Mouse (Mus musculus): ENCODE results near the gene Scarf2. TPM values are rescaled to one million over a fixed set of nuclear protein-coding genes. Genes with fewer than 3 reads are reported as not detected.

The Scarf2 gene
- polyA plus RNA-seq, 1 experiment from 2014 or later: 2.7 TPM

DNA sequence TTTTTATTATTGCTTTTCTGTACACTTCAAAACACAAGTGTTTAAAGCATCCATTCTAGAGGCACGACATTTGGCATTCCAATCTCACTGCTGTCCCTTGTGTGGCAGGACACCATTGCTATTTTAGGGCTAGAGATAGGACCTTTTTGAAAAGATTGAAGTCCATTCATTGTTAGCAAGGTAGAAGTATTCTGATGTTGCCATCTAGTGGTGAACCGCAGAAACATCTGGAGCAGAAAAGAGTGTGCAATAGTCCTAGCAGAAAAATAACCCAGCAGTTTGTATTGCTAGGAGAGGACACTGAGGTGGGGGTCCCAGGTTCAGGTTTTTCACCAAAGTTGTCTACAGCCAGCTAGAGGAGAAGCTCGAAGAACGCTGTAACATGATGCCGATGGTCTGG, 15.0 kb downstream of the Scarf2 start:
- Histone ChIP-seq H3K4me2 (no peak overlapping the region), H3K9me3 (replicated peaks) (no peaks in the 10 kb centered on the region), H3K27me3 (replicated peaks) (peaks cover 36% of the 10 kb centered on the region), H3K36me3 (no peaks in the 10 kb centered on the region), H3K4me1 (peaks cover 38% of the 10 kb centered on the region), H3K27ac (replicated peaks) (no peak overlapping the region), H3K9ac (replicated peaks) (no peak overlapping the region), H3K4me3 (replicated peaks) (no peak overlapping the region)
- ATAC-seq (ENCODE audit: low FRiP score): no peak
- WGBS: 8% methylated on average over 5 of the region's 5 CpGs

DNA sequence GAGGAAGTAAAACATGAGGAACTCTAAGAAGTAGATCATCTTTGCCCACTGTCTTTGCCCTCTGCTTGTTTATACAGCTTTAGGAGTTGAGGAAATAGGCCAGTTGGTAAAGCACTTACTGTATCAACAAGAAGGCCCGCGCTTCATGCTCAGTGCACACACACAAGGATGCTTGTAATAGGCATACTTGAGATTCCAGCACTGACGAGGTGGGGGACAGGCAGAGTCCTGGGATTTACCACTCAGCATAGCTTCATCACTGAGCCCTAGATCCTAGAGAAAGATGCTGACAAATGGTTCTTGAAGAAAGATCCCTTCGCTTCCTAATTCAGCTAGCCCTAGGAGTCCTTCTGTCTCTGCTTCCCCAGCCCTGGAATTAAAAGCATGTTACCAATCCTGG, 16.1 kb downstream of the Scarf2 start:
- 61% methylated on average over 4 of the region's 4 CpGs for WGBS
- no peaks in the 10 kb centered on the region for H3K36me3 ChIP-seq
- peaks cover 30% of the 10 kb centered on the region for H3K4me1 ChIP-seq
- no peak overlapping the region for H3K4me3 ChIP-seq (replicated peaks)
- no peak for ATAC-seq (ENCODE audit: low FRiP score)
- H3K27me3 ChIP-seq (replicated peaks): peaks cover 40% of the 10 kb centered on the region
- no peaks in the 10 kb centered on the region for H3K9me3 ChIP-seq (replicated peaks)
- no peak overlapping the region for H3K4me2 ChIP-seq
- H3K27ac ChIP-seq (replicated peaks): no peak overlapping the region
- no peak overlapping the region for H3K9ac ChIP-seq (replicated peaks)

DNA sequence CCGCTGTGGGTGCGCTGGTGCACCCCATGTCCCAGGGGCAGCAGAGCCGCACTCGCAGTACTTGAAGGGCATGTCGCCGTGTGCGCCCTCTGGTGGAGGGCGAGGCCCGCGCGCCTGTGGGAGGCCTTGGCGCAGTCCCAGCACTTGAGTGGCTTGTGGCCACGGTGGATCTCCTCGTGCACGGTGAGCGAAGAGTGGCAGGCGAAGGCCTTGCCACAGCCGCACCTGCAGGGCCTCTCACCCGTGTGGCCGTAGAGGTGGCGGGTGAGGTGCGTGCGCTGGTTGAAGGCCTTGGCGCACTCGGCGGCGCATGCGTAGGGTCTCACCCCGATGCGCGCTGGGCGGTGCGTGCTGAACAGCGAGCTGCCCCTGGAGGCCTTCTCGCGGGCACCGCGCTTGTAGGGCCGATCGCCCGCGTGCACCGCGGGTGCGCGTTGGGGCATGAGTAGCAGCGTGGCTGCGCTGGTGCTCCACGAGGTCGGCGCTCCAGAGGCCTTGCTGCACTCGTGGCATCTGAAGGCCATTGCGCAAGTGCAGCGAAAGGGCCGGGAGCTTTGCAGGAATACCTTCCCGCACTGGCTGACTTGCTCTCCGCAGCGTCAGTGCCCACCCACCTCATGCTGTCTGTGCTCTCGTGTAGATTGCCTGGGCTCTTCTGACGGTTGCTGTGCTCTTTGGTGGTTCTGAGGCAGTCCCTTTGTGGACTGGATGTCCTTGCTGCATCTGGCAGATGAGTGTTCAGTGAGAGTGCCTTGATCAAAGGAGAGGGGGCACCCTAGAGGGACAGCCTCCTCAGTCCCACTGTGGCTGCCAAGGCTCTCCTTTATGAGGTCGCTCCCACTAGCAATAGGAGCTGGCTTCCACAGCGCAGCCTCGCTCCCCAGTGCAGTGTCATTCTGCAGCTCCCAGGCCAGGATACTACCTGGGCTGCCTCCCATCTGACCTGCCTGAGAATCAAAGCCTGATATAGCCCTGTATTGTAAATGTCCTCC, 18.6 kb downstream of the Scarf2 start:
- WGBS: 1% methylated on average over 63 of the region's 63 CpGs
- H3K36me3 ChIP-seq: no peaks in the 10 kb centered on the region
- ATAC-seq (ENCODE audit: low FRiP score): peak; percentile 91

DNA sequence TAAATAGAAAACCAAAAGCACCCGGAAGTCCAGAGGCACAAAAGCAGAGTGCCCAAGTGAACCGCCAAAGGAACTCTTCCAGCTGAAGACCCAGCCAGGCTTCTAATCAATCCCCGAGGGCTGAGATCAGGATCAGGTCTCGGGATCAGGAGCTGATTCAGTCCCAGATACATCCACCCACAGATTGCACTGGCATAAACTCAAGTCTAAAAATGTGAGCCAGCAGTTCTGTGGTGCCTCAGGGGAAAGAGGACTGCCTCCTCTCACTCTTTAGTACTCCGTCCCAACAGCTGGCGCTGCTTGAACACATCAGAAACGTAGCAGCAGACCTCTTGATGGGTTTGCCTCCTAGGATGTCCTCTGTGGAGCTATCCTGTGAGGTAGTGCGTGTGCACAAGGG, 19.4 kb downstream of the Scarf2 start:
- 85% methylated on average over 8 of the region's 8 CpGs for WGBS
- Histone ChIP-seq H3K4me1 (peaks cover 17% of the 10 kb centered on the region), H3K9me3 (replicated peaks) (no peaks in the 10 kb centered on the region), H3K4me3 (replicated peaks) (no peak overlapping the region), H3K27ac (replicated peaks) (peak overlapping the region; percentile 72), H3K9ac (replicated peaks) (peak overlapping the region; percentile 52; the same call in 1 of the 2 replicates), H3K36me3 (no peaks in the 10 kb centered on the region), H3K27me3 (replicated peaks) (peaks cover 40% of the 10 kb centered on the region), H3K4me2 (peak overlapping the region; percentile 77)
- no peak for ATAC-seq (ENCODE audit: low FRiP score)

More for the DNA sequence above, 18.6 kb downstream of the Scarf2 start:
- Histone ChIP-seq H3K27me3 (replicated peaks) (peaks cover 41% of the 10 kb centered on the region), H3K4me3 (replicated peaks) (peak overlapping the region; percentile 49), H3K4me1 (peaks cover 17% of the 10 kb centered on the region), H3K9me3 (replicated peaks) (no peaks in the 10 kb centered on the region), H3K27ac (replicated peaks) (peak overlapping the region; percentile 72), H3K4me2 (peak overlapping the region; percentile 77), H3K9ac (replicated peaks) (peak overlapping the region; percentile 52)

DNA sequence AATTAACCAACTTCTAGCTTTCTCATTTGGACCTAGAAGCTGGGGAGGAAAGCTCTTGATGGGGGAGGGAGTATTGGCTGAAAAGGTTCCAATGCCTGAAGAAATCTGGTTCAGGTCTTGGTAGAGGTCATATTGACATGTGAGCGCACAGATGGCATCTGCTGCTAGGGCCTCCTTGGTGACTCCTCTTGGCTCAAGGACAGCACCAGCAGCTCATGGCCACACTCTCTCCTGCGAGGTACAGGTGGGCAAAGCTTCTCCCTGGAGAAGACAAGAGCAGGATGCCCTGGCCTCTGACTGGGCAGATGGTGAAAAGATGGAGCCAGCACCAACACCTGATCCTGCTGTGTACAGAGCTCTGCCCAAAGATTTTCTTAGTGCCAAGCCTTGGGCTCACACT, 29.4 kb downstream of the Scarf2 start:
- Histone ChIP-seq H3K4me2 (no peak overlapping the region), H3K4me1 (peaks cover 3% of the 10 kb centered on the region), H3K9me3 (replicated peaks) (no peaks in the 10 kb centered on the region), H3K36me3 (no peaks in the 10 kb centered on the region), H3K4me3 (replicated peaks) (no peak overlapping the region), H3K9ac (replicated peaks) (no peak overlapping the region), H3K27me3 (replicated peaks) (peaks cover 18% of the 10 kb centered on the region), H3K27ac (replicated peaks) (no peak overlapping the region)
- ATAC-seq (ENCODE audit: low FRiP score): no peak
- 81% methylated on average over 2 of the region's 2 CpGs for WGBS

DNA sequence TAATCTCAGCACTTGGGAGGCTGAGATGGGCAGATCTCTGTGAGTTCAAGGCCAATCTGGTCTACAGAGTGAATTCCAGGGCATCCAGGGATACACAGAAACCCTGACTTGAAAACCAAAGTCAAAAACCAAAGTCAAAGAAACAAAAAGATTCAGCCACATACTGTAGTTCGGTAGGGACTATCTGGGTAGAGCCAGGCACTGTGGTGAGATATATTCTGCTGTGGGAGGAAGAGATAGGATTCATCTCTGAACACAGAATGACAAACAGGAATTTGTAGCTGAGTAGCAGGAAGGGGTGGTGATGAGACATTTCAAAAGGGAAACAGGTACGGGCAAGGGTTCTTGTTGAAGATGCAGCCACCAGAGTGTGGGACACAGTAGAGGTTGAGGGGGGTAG, 31.1 kb downstream of the Scarf2 start:
- no peaks in the 10 kb centered on the region for H3K36me3 ChIP-seq
- 91% methylated on average over 2 of the region's 2 CpGs for WGBS
- peaks cover 21% of the 10 kb centered on the region for H3K4me1 ChIP-seq
- peaks cover 25% of the 10 kb centered on the region for H3K27me3 ChIP-seq (replicated peaks)
- no peak for ATAC-seq (ENCODE audit: low FRiP score)
- no peak overlapping the region for H3K4me3 ChIP-seq (replicated peaks)
- no peak overlapping the region for H3K9ac ChIP-seq (replicated peaks)
- H3K27ac ChIP-seq (replicated peaks): no peak overlapping the region
- H3K4me2 ChIP-seq: no peak overlapping the region
- H3K9me3 ChIP-seq (replicated peaks): no peaks in the 10 kb centered on the region

DNA sequence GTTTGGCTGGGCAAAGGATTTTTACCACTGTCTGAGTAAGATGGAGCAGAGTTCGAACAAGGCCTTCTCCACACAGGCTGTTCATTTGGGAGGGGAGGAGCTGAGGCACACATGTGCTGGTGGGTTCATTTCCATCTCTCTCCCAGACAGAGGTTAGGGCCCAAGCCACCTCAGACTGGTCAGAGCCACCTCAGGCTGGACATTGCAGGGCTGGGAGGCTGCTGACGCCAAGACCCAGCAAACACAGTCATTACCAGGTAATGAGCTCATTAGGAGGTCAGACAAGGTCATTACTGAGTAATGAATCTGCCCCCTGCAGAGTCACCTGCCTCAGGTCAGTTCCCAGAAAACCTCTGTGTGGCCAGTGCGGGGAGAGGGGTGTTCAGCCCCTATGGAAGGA, 31.8 kb downstream of the Scarf2 start:
- H3K4me3 ChIP-seq (replicated peaks): no peak overlapping the region
- H3K4me2 ChIP-seq: no peak overlapping the region
- ATAC-seq (ENCODE audit: low FRiP score): no peak
- no peaks in the 10 kb centered on the region for H3K9me3 ChIP-seq (replicated peaks)
- peaks cover 25% of the 10 kb centered on the region for H3K27me3 ChIP-seq (replicated peaks)
- H3K9ac ChIP-seq (replicated peaks): no peak overlapping the region
- H3K4me1 ChIP-seq: peaks cover 22% of the 10 kb centered on the region
- H3K27ac ChIP-seq (replicated peaks): no peak overlapping the region
- H3K36me3 ChIP-seq: no peaks in the 10 kb centered on the region
- WGBS: 67% methylated on average over 3 of the region's 3 CpGs

DNA sequence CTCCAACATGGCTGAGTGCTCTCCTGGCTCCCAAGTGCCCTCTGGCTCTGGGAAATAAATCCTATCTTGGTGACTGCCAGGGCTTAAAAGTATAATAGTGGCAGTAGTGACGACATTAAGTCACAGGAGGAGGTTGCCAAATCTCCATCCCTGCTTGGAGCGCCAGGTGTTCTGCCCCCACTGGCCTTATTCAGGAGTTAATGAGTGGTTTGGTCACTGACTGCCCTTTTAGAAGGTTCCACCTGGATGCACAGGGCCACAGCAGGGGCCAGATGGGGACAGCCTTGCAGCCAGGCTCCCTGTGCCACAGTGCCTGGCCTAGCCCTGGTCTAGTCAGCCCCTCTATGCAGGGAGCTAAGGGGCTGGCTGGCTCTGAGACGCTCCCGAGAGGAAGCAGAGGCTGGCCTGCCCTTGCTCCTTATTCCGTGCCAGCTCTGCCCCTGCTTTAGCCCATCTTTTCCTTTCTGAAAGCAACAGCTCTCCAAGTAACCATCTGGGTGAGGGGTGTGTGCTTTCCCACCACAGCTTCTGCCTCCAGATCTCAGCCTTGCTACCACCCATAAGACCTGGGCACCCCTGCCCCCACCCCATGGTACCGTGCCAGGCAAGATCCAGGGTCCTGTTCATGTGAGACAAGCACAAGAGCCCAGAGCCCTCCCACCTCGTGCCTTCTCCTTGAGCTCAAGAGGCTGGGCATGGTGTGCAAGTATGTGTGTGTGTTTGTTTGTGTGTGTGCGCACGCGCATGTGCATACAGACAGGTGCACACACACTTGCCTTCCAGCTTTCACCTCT, 33.5 kb downstream of the Scarf2 start:
- no peak overlapping the region for H3K4me2 ChIP-seq
- no peak for ATAC-seq (ENCODE audit: low FRiP score)
- 72% methylated on average over 10 of the region's 10 CpGs for WGBS
- no peaks in the 10 kb centered on the region for H3K9me3 ChIP-seq (replicated peaks)
- H3K4me1 ChIP-seq: peaks cover 39% of the 10 kb centered on the region
- no peaks in the 10 kb centered on the region for H3K36me3 ChIP-seq
- H3K9ac ChIP-seq (replicated peaks): no peak overlapping the region
- no peak overlapping the region for H3K4me3 ChIP-seq (replicated peaks)
- no peak overlapping the region for H3K27ac ChIP-seq (replicated peaks)
- H3K27me3 ChIP-seq (replicated peaks): peaks cover 29% of the 10 kb centered on the region

DNA sequence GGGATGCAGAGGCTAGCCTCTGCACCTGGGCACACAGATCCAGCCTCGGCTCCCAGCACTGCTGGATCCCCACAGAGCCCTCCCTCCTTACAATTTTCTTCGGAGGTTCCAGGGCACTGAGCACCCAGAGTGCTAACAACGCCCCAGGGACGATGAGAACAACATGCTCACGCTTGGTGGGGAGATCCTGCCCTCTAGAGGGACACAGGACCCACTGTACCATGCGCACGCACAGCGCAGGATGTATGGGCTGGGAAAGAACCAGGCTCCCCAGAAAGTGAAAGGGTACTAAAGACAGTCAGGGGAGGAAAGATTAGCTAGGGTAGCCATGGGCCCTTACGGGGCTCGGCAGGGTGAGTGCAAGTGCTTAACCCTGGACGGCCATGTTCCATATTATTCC, 34.7 kb downstream of the Scarf2 start:
- no peak for ATAC-seq (ENCODE audit: low FRiP score)

DNA sequence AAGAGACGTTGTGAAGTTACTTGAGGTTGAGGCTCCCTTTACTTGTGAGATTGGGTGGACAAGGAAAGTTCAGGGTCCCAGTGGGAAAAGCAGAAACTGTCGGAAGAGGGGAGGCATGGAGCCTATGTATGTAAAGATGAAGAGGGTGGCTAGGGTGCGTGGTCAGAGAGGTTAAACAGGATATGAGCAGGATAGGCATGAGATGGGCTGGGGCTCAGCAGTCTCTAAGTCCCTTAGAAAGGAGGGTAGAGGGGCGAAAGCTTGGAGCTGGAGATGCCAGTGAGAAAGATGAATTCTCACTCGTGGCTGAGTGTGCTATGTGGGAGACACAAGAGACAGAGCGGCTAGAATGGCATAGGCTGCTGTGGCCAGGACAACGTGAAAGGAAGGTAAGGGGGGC, 35.7 kb downstream of the Scarf2 start, which contains the start of gene B830017H08Rik:
TSS of gene B830017H08Rik (plus strand) at position 301 of the 400 bp plus-strand sequence.
- Histone ChIP-seq H3K27ac (replicated peaks) (peak within 1 kb of the TSS; percentile 88), H3K4me1 (peaks cover 43% of the 10 kb centered on the region), H3K27me3 (replicated peaks) (peaks cover 46% of the 10 kb centered on the region), H3K4me3 (replicated peaks) (peak within 1 kb of the TSS; percentile 67), H3K9me3 (replicated peaks) (no peaks in the 10 kb centered on the region), H3K4me2 (peak within 1 kb of the TSS; percentile 92), H3K9ac (replicated peaks) (peak within 1 kb of the TSS; percentile 74), H3K36me3 (no peaks in the 10 kb centered on the region)
- WGBS: 26% methylated on average over 7 of the region's 7 CpGs
- no peak for ATAC-seq (ENCODE audit: low FRiP score)

More for the DNA sequence above, 34.7 kb downstream of the Scarf2 start:
- peaks cover 43% of the 10 kb centered on the region for H3K4me1 ChIP-seq
- no peak overlapping the region for H3K9ac ChIP-seq (replicated peaks)
- 12% methylated on average over 11 of the region's 11 CpGs for WGBS
- H3K27ac ChIP-seq (replicated peaks): no peak overlapping the region
- peaks cover 40% of the 10 kb centered on the region for H3K27me3 ChIP-seq (replicated peaks)
- H3K4me2 ChIP-seq: no peak overlapping the region
- H3K4me3 ChIP-seq (replicated peaks): no peak overlapping the region
- no peaks in the 10 kb centered on the region for H3K36me3 ChIP-seq
- H3K9me3 ChIP-seq (replicated peaks): no peaks in the 10 kb centered on the region

DNA sequence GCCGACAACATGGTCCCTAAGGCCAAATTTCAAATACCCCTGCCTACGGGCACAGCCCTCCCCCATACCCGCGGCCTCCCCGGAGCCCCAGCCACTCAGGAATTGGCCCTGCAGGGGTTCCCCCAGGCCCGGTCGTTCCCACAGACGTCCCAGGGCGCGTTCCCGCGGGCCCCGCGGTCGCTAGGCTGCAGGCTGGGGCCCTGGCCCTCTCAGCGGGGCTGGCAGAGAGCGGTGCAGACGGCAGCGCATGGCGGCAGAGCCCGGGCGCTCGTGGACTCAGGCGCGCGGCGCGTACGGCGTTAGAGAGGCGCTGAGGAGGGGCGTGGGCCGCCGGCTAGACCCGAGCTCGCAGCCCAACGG, 36.2 kb downstream of the Scarf2 start:
- ATAC-seq (ENCODE audit: low FRiP score): peak; percentile 73

More for the DNA sequence above, 36.2 kb downstream of the Scarf2 start:
- Histone ChIP-seq H3K9ac (replicated peaks) (peak overlapping the region; percentile 74), H3K9me3 (replicated peaks) (no peaks in the 10 kb centered on the region), H3K4me3 (replicated peaks) (peak overlapping the region; percentile 67), H3K4me1 (peaks cover 43% of the 10 kb centered on the region), H3K27me3 (replicated peaks) (peaks cover 46% of the 10 kb centered on the region), H3K27ac (replicated peaks) (peak overlapping the region; percentile 88), H3K4me2 (peak overlapping the region; percentile 92), H3K36me3 (no peaks in the 10 kb centered on the region)
- 0% methylated on average over 36 of the region's 37 CpGs for WGBS

Measured in neural tube, embryonic 15.5 days (tissue).